Mouse (Mus musculus): Measurements from ENCODE around the gene Pde2a. TPM values are rescaled to one million over a fixed set of nuclear protein-coding genes. Genes with fewer than 3 reads are reported as not detected.

Gene Pde2a
- polyA plus RNA-seq, 1 experiment from 2014 or later = 33.0 TPM

DNA sequence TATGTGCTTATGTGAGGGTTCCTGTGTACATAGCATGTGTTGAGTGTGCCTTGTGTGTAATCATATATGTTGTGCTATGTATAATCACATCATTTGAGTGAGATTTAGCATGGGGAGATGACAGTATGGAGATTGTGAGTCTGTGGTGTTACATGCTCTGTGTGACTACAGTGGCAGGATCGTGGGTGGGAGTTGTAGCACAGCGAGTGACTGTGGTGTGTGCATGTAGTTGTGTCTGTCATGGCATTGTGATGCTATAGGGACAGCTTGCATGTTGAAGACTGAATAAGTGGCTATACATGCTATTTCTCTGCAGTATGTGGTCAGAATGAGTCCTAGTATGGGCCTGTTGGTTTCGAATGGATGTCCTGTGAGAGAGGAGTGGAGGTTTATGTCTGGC, 31.2 kb downstream of the Pde2a start:
- DNase-seq (ENCODE audit: low spot score) (no peak), ATAC-seq (ENCODE audit: low read depth) (no peak)
- H3K9me3 ChIP-seq (ENCODE audit: control insufficient read depth, low read length) = no peaks in the 10 kb centered on the region
- 83% methylated on average over 3 of the region's 3 CpGs for WGBS
- no peak overlapping the region for H3K27ac ChIP-seq (replicated peaks; ENCODE audit: low read depth, low read length)
- H3K36me3 ChIP-seq (ENCODE audit: control insufficient read depth, insufficient read depth, low read length) = no peaks in the 10 kb centered on the region
- H3K4me2 ChIP-seq (ENCODE audit: low read depth, low read length) = peak overlapping the region; percentile 98
- no peaks in the 10 kb centered on the region for H3K4me1 ChIP-seq (ENCODE audit: control insufficient read depth, insufficient read depth, low read length)
- peak overlapping the region; percentile 10; the same call in 1 of the 2 replicates for H3K4me3 ChIP-seq (ENCODE audit: low read depth, low read length)
- H3K9ac ChIP-seq (ENCODE audit: low read depth, low read length) = no peak overlapping the region
- peaks cover 22% of the 10 kb centered on the region for H3K27me3 ChIP-seq (replicated peaks; ENCODE audit: control insufficient read depth, insufficient read depth, low read length)

DNA sequence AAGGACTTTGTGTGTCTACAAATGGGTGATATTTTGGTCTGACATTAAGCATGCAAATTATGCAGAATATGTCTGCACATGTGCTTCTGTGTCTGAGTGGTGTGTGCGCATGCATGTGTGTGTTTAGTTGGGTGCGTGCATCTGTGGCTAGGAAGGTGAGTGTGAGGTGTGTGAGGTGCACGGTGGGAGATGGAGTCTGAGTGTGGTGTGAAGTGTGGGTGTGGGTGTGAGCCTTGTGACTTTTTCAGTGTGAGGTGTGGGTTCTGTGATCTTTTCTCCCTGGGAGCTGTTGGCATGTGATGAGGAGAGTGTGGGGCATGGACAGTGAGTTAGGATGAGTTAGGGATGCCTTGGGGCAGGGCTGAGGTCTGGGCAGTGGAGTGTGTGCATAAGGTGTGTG, 31.8 kb downstream of the Pde2a start:
- peak overlapping the region; percentile 15; the same call in 1 of the 2 replicates for H3K4me2 ChIP-seq (ENCODE audit: low read depth, low read length)
- H3K4me3 ChIP-seq (ENCODE audit: low read depth, low read length) = peak overlapping the region; percentile 10; the same call in 1 of the 2 replicates
- no peak overlapping the region for H3K27ac ChIP-seq (replicated peaks; ENCODE audit: low read depth, low read length)
- DNase-seq (ENCODE audit: low spot score) (no peak), ATAC-seq (ENCODE audit: low read depth) (no peak)
- peaks cover 22% of the 10 kb centered on the region for H3K27me3 ChIP-seq (replicated peaks; ENCODE audit: control insufficient read depth, insufficient read depth, low read length)
- H3K9me3 ChIP-seq (ENCODE audit: control insufficient read depth, low read length) = no peaks in the 10 kb centered on the region
- no peak overlapping the region for H3K9ac ChIP-seq (ENCODE audit: low read depth, low read length)
- H3K36me3 ChIP-seq (ENCODE audit: control insufficient read depth, insufficient read depth, low read length) = no peaks in the 10 kb centered on the region
- WGBS = 85% methylated on average over 3 of the region's 3 CpGs
- H3K4me1 ChIP-seq (ENCODE audit: control insufficient read depth, insufficient read depth, low read length) = no peaks in the 10 kb centered on the region

DNA sequence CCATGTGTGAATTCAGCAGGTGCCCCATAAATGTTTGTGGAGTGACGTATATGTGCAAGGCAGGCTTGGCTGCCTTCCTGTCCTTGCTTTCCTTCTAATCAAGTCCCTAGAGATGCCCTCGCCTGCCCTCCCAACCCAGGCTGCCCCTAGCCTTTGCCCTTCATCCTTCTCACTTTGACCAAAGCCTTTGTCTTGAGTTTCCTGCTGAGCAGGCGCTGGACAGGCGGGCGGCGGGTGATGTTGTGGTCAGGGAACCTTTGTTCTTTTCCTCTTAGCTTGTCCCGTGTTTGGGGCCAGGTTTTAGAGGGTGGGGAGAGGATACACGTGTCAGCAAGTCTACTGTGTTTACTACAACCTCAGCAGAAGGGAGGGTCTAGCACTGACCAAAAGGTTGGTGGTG, 32.2 kb downstream of the Pde2a start:
- DNase-seq (ENCODE audit: low spot score) = no peak
- no peak for ATAC-seq (ENCODE audit: low read depth)
- peaks cover 22% of the 10 kb centered on the region for H3K27me3 ChIP-seq (replicated peaks; ENCODE audit: control insufficient read depth, insufficient read depth, low read length)
- no peak overlapping the region for H3K4me3 ChIP-seq (ENCODE audit: low read depth, low read length)
- 27% methylated on average over 8 of the region's 8 CpGs for WGBS
- no peaks in the 10 kb centered on the region for H3K4me1 ChIP-seq (ENCODE audit: control insufficient read depth, insufficient read depth, low read length)
- no peak overlapping the region; the same call in 1 of the 2 replicates for H3K4me2 ChIP-seq (ENCODE audit: low read depth, low read length)
- no peak overlapping the region for H3K9ac ChIP-seq (ENCODE audit: low read depth, low read length)
- no peak overlapping the region for H3K27ac ChIP-seq (replicated peaks; ENCODE audit: low read depth, low read length)
- H3K9me3 ChIP-seq (ENCODE audit: control insufficient read depth, low read length) = no peaks in the 10 kb centered on the region
- H3K36me3 ChIP-seq (ENCODE audit: control insufficient read depth, insufficient read depth, low read length) = no peaks in the 10 kb centered on the region

DNA sequence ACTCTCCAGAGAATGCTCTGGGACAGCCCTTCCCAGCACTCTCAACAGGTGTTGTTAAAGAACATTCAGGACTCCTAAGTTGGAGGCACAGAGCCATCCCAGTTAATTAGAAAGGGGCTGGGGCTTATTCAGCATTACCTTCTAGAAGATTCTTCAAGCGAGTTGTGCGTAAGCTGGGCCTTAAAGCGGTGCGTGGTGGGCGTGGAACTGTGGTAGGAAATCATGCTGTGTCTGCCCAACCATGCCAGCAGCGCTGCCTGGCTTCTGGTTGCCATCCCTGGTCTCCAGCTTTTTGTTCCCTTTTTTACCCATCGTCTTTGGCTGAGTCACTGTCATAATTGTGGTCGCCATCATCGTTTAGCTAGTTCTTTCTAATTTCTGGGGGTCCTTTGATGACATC, 33.0 kb downstream of the Pde2a start:
- no peak overlapping the region for H3K27ac ChIP-seq (replicated peaks; ENCODE audit: low read depth, low read length)
- H3K27me3 ChIP-seq (replicated peaks; ENCODE audit: control insufficient read depth, insufficient read depth, low read length) = peaks cover 22% of the 10 kb centered on the region
- DNase-seq (ENCODE audit: low spot score) (no peak), ATAC-seq (ENCODE audit: low read depth) (no peak)
- H3K9me3 ChIP-seq (ENCODE audit: control insufficient read depth, low read length) = no peaks in the 10 kb centered on the region
- no peak overlapping the region for H3K4me3 ChIP-seq (ENCODE audit: low read depth, low read length)
- H3K9ac ChIP-seq (ENCODE audit: low read depth, low read length) = no peak overlapping the region
- no peak overlapping the region for H3K4me2 ChIP-seq (ENCODE audit: low read depth, low read length)
- H3K4me1 ChIP-seq (ENCODE audit: control insufficient read depth, insufficient read depth, low read length) = no peaks in the 10 kb centered on the region
- H3K36me3 ChIP-seq (ENCODE audit: control insufficient read depth, insufficient read depth, low read length) = no peaks in the 10 kb centered on the region
- WGBS = 86% methylated on average over 9 of the region's 9 CpGs

DNA sequence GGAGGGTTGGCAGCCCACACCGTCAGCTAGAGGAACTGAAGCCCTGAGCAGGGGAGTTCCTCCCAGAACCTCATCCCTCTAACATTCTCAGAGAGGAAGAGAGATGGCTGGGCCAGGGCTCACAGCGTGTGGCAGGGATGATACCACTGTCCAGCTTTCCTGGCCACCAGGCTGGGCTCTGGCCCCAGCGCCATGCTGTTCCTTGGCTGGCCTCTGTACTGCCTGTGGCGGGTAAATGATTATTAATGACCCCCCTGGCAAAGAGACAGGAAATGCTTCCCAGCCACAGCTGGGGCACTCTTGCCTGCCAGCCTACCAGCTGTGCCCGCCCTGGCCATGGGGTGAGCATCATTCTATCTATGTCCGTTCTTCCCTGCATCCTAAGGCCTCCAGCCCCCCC, 33.6 kb downstream of the Pde2a start:
- no peak for DNase-seq (ENCODE audit: low spot score)
- ATAC-seq (ENCODE audit: low read depth) = no peak
- Histone ChIP-seq H3K27ac (replicated peaks; ENCODE audit: low read depth, low read length) (no peak overlapping the region), H3K36me3 (ENCODE audit: control insufficient read depth, insufficient read depth, low read length) (no peaks in the 10 kb centered on the region), H3K4me3 (ENCODE audit: low read depth, low read length) (no peak overlapping the region), H3K4me2 (ENCODE audit: low read depth, low read length) (no peak overlapping the region), H3K9me3 (ENCODE audit: control insufficient read depth, low read length) (no peaks in the 10 kb centered on the region), H3K4me1 (ENCODE audit: control insufficient read depth, insufficient read depth, low read length) (no peaks in the 10 kb centered on the region), H3K9ac (ENCODE audit: low read depth, low read length) (no peak overlapping the region), H3K27me3 (replicated peaks; ENCODE audit: control insufficient read depth, insufficient read depth, low read length) (peaks cover 22% of the 10 kb centered on the region)
- 70% methylated on average over 6 of the region's 6 CpGs for WGBS

DNA sequence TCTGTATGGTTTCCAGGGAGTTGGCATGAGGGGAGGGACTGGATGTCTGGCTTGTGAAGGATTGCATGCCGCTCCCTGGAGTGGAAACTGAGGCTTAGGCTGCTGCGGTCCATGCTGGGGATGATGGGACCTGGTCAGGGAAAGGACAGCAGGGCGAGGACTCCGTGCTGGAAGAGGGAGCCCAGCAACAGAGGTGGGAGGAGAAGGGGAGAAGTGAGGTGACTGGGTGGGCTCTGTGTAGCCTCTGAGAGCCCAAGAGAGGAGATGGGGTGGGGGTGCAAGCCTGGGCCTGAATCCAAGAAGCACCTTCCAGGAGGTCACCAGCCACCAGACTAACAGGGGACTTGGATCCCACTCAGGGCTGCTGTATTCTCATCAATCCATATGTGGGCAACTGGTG, 34.8 kb downstream of the Pde2a start:
- Histone ChIP-seq H3K9me3 (ENCODE audit: control insufficient read depth, low read length) (no peaks in the 10 kb centered on the region), H3K9ac (ENCODE audit: low read depth, low read length) (no peak overlapping the region), H3K4me3 (ENCODE audit: low read depth, low read length) (no peak overlapping the region), H3K27me3 (replicated peaks; ENCODE audit: control insufficient read depth, insufficient read depth, low read length) (peaks cover 21% of the 10 kb centered on the region), H3K27ac (replicated peaks; ENCODE audit: low read depth, low read length) (no peak overlapping the region), H3K4me2 (ENCODE audit: low read depth, low read length) (no peak overlapping the region), H3K36me3 (ENCODE audit: control insufficient read depth, insufficient read depth, low read length) (no peaks in the 10 kb centered on the region), H3K4me1 (ENCODE audit: control insufficient read depth, insufficient read depth, low read length) (no peaks in the 10 kb centered on the region)
- DNase-seq (ENCODE audit: low spot score) = no peak
- no peak for ATAC-seq (ENCODE audit: low read depth)
- WGBS = 69% methylated on average over 4 of the region's 4 CpGs

DNA sequence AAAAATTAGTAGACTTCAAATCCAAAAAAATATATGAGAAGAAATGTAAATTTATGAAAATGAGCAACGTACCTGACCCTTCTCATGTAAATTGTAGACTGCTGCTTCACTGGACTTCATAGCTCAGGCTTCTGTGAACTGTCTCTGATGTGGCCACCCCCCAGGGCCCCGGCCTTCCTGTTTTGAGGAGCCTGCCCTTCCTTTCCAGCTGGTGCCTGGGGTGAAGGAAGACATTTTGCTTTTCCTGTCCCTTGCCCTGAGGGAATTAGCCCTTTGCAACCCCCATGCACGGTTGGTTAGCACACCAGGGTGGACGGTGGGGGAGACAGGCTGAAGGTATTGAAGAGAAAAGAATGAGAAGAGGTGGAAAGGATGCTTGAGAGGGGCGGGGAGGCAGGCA, 35.3 kb downstream of the Pde2a start:
- no peak overlapping the region for H3K4me2 ChIP-seq (ENCODE audit: low read depth, low read length)
- 27% methylated on average over 5 of the region's 5 CpGs for WGBS
- no peaks in the 10 kb centered on the region for H3K9me3 ChIP-seq (ENCODE audit: control insufficient read depth, low read length)
- ATAC-seq (ENCODE audit: low read depth) (no peak), DNase-seq (ENCODE audit: low spot score) (no peak)
- no peaks in the 10 kb centered on the region for H3K4me1 ChIP-seq (ENCODE audit: control insufficient read depth, insufficient read depth, low read length)
- no peak overlapping the region for H3K9ac ChIP-seq (ENCODE audit: low read depth, low read length)
- H3K27me3 ChIP-seq (replicated peaks; ENCODE audit: control insufficient read depth, insufficient read depth, low read length) = peaks cover 17% of the 10 kb centered on the region
- H3K27ac ChIP-seq (replicated peaks; ENCODE audit: low read depth, low read length) = no peak overlapping the region
- H3K36me3 ChIP-seq (ENCODE audit: control insufficient read depth, insufficient read depth, low read length) = no peaks in the 10 kb centered on the region
- no peak overlapping the region for H3K4me3 ChIP-seq (ENCODE audit: low read depth, low read length)

DNA sequence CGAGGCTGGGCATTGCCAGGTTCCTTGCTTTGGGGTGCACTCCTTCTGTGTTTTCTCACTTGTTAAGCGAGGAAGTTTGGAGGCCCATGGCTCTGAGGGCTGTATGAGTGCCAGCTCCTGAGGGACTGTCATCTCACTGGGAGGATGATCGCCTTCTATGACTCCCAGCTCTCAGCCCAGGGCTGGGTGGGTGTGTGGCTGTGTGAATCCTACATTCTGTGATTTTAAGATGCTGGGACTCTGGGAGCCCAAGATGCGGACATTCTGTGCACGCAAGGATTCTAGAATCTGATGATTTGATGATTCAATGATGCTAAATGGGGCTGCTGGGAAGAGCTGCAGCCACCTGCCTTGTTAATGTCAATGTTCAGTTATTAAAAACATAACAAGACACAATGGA, 35.8 kb downstream of the Pde2a start:
- H3K36me3 ChIP-seq (ENCODE audit: control insufficient read depth, insufficient read depth, low read length) = no peaks in the 10 kb centered on the region
- DNase-seq (ENCODE audit: low spot score) (no peak), ATAC-seq (ENCODE audit: low read depth) (no peak)
- no peak overlapping the region for H3K27ac ChIP-seq (replicated peaks; ENCODE audit: low read depth, low read length)
- H3K9ac ChIP-seq (ENCODE audit: low read depth, low read length) = no peak overlapping the region
- 71% methylated on average over 5 of the region's 5 CpGs for WGBS
- peaks cover 12% of the 10 kb centered on the region for H3K27me3 ChIP-seq (replicated peaks; ENCODE audit: control insufficient read depth, insufficient read depth, low read length)
- H3K9me3 ChIP-seq (ENCODE audit: control insufficient read depth, low read length) = no peaks in the 10 kb centered on the region
- H3K4me1 ChIP-seq (ENCODE audit: control insufficient read depth, insufficient read depth, low read length) = no peaks in the 10 kb centered on the region
- no peak overlapping the region for H3K4me3 ChIP-seq (ENCODE audit: low read depth, low read length)
- H3K4me2 ChIP-seq (ENCODE audit: low read depth, low read length) = no peak overlapping the region

DNA sequence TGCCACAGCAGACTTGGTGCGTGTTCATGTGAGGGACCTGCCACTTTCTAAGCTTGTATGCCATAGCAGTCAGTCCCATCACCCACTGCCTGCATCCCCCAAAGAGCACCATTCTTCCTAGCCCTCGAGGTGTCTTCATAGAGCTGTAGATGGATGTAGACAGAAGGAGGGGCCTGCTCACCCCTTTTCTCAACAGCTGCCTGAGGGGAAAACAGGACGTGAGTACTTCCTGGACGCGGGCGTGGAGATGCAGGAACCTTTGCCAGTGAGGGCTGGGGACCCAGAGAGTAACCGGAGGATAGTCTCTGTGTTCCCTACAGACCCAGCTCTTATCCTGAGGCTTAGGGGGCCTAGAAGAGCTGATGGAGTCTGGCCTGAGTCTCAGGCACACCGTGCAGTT, 36.3 kb downstream of the Pde2a start:
- no peak for ATAC-seq (ENCODE audit: low read depth)
- WGBS = 64% methylated on average over 8 of the region's 8 CpGs
- no peaks in the 10 kb centered on the region for H3K9me3 ChIP-seq (ENCODE audit: control insufficient read depth, low read length)
- no peak overlapping the region for H3K9ac ChIP-seq (ENCODE audit: low read depth, low read length)
- no peaks in the 10 kb centered on the region for H3K4me1 ChIP-seq (ENCODE audit: control insufficient read depth, insufficient read depth, low read length)
- no peak for DNase-seq (ENCODE audit: low spot score)
- peaks cover 7% of the 10 kb centered on the region; the same call in 1 of the 2 replicates for H3K27me3 ChIP-seq (replicated peaks; ENCODE audit: control insufficient read depth, insufficient read depth, low read length)
- H3K36me3 ChIP-seq (ENCODE audit: control insufficient read depth, insufficient read depth, low read length) = no peaks in the 10 kb centered on the region
- H3K4me2 ChIP-seq (ENCODE audit: low read depth, low read length) = no peak overlapping the region
- no peak overlapping the region for H3K27ac ChIP-seq (replicated peaks; ENCODE audit: low read depth, low read length)
- no peak overlapping the region for H3K4me3 ChIP-seq (ENCODE audit: low read depth, low read length)

Data from embryonic facial prominence, embryonic 14.5 days (tissue).